Mouse (Mus musculus) testis, adult 2 months (tissue): Measurements from ENCODE around the gene Keap1.

Experiments
- CTCF ChIP-seq: fragments of 200-500 bp; IDR thresholded peaks from 2 replicates; pipeline ENCODE4 v1.5.1; 2012; ENCODE audit warnings: low read depth, mild to moderate bottlenecking, inconsistent platforms, low read length, moderate library complexity; ENCODE audit not compliant: control insufficient read depth, insufficient read depth, insufficient replicate concordance
- POLR2A ChIP-seq: fragments of 200-500 bp; IDR thresholded peaks from 2 replicates; pipeline ENCODE4 v1.6.1; 2012; ENCODE audit warnings: low read depth, mild to moderate bottlenecking, inconsistent platforms, low read length, moderate library complexity; ENCODE audit not compliant: control insufficient read depth

DNA sequence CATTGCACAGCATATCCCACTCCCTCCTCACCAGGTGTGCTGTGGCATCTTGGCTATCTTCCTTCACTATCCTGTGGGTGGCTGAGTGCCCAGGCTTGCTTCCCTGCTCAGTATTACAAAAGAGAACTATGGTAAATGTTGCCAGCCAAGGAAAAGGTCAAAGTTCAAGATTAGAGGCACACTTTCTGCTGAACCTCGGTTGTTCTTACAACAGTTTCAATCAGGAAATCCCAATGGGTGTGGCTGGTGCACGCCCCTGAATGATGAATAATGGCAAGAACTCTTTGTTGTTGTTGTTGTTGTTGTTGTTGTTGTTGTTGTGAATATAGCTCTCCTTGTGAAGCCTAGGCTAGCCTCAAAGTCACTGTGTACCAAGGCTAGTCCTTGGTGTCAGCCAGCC is 22.7 kb upstream of the Keap1 start:
- TF ChIP-seq CTCF (no peak), POLR2A (no peak)
